30 mouse cellular contexts compared by ENCODE assay signal in genomic region chr14:120146312-120146711, GRCm38 (mm10).
DNase-seq lines count a peak whose midpoint lies in the region; ATAC-seq and TF ChIP-seq lines count a peak whose summit lies in the region.
"Had no signal": no experiment of that assay in that cellular context is flagged by ENCODE, and none has a peak within 500 bp of the region (broad histone marks: within the 10 kb centered on the region; RNA-seq: fewer than 3 reads in every experiment).

No protein-coding gene starts in this region.

- peaks cover 21% of the 10 kb centered on the region for H3K4me1 ChIP-seq in embryonic facial prominence, embryonic 10.5 days
- peaks cover 22% of the 10 kb centered on the region for H3K4me1 ChIP-seq in embryonic fibroblast, embryonic 13.5 days (ENCODE audit: control insufficient read depth, insufficient read depth, low read length)
- peaks cover 50% of the 10 kb centered on the region for H3K4me1 ChIP-seq in limb, embryonic 13.5 days
- H3K4me1 ChIP-seq in lung, postnatal 0 days (ENCODE audit: insufficient read depth, low read depth, low read length): peaks cover 3% of the 10 kb centered on the region; the same call in 1 of the 2 replicates
- peaks cover 2% of the 10 kb centered on the region; the same call in 1 of the 2 replicates for H3K4me1 ChIP-seq in forebrain, embryonic 13.5 days

- H3K4me3 ChIP-seq in embryonic facial prominence, embryonic 10.5 days: no peak overlapping the region
- no peak overlapping the region for H3K4me3 ChIP-seq in embryonic fibroblast, embryonic 13.5 days (ENCODE audit: insufficient read depth, low read length)
- H3K4me3 ChIP-seq in limb, embryonic 13.5 days: no peak overlapping the region
- H3K4me3 ChIP-seq in lung, postnatal 0 days (ENCODE audit: low read depth, low read length): no peak overlapping the region
- no peak overlapping the region for H3K4me3 ChIP-seq in forebrain, embryonic 13.5 days
- H3K4me3 ChIP-seq: forebrain, embryonic 10.5 days; kidney, embryonic 15.5 days; layer of hippocampus, adult 2 months; left cerebral cortex, adult 2 months; lung, embryonic 15.5 days; midbrain, embryonic 13.5 days; neural tube, embryonic 15.5 days had no signal

- H3K27ac ChIP-seq in embryonic facial prominence, embryonic 10.5 days (replicated peaks): peak overlapping the region; percentile 7; the same call in 1 of the 2 replicates
- H3K27ac ChIP-seq in embryonic fibroblast, embryonic 13.5 days (ENCODE audit: insufficient read depth, low read length): peak overlapping the region; percentile 74
- peak overlapping the region; percentile 66 for H3K27ac ChIP-seq in limb, embryonic 13.5 days
- H3K27ac ChIP-seq in lung, postnatal 0 days (ENCODE audit: low read length): no peak overlapping the region
- no peak overlapping the region for H3K27ac ChIP-seq in forebrain, embryonic 13.5 days
- H3K27ac ChIP-seq: forebrain, embryonic 10.5 days; hindbrain, embryonic 14.5 days; kidney, embryonic 15.5 days; left cerebral cortex, adult 2 months; lung, embryonic 15.5 days; macrophage; midbrain, embryonic 13.5 days; neural tube, embryonic 15.5 days had no signal

- H3K9ac ChIP-seq in limb, embryonic 13.5 days: no peak overlapping the region
- H3K9ac ChIP-seq in lung, postnatal 0 days (replicated peaks; ENCODE audit: low read depth): no peak overlapping the region
- no peak overlapping the region for H3K9ac ChIP-seq in forebrain, embryonic 13.5 days
- H3K9ac ChIP-seq: hindbrain, embryonic 14.5 days; kidney, embryonic 15.5 days; lung, embryonic 15.5 days; midbrain, embryonic 13.5 days; neural tube, embryonic 15.5 days had no signal

- no peak for TF ChIP-seq EP300 in lung, postnatal 0 days (IDR thresholded peaks at IDR 0.05)

- H3K27me3 ChIP-seq in embryonic facial prominence, embryonic 10.5 days (replicated peaks; ENCODE audit: low read depth, poor library complexity, severe bottlenecking): no peaks in the 10 kb centered on the region
- no peaks in the 10 kb centered on the region for H3K27me3 ChIP-seq in limb, embryonic 13.5 days
- no peaks in the 10 kb centered on the region for H3K27me3 ChIP-seq in lung, postnatal 0 days (replicated peaks; ENCODE audit: insufficient read depth, low read length)
- H3K27me3 ChIP-seq in forebrain, embryonic 13.5 days: no peaks in the 10 kb centered on the region
- H3K27me3 ChIP-seq: kidney, embryonic 15.5 days; lung, embryonic 15.5 days; neural tube, embryonic 15.5 days had no signal

- WGBS in embryonic facial prominence, embryonic 10.5 days: 87% methylated on average over 11 of the region's 11 CpGs
- 80% methylated on average over 11 of the region's 11 CpGs for WGBS in limb, embryonic 13.5 days
- 93% methylated on average over 11 of the region's 11 CpGs for WGBS in lung, postnatal 0 days
- WGBS in forebrain, embryonic 13.5 days: 92% methylated on average over 11 of the region's 11 CpGs

- peak; percentile 67 for DNase-seq in 3T3-L1 (ENCODE audit: low read depth, low spot score)
- DNase-seq in embryonic facial prominence, embryonic 10.5 days (ENCODE audit: low spot score): no peak
- no peak for DNase-seq in lung, postnatal 0 days (ENCODE audit: low spot score)
- no peak for DNase-seq in kidney, postnatal 14 days
- DNase-seq: adrenal gland, adult 2 months; B cell, adult 2 months; cerebellum, adult 2 months; cerebellum, postnatal 36 days; gastrocnemius, postnatal 10 days; kidney, postnatal 36 days; right cerebral cortex, adult 18-20 months; spleen, adult 18-20 months; thymus, postnatal 14 days had no signal

- 0 out of 2 replicates have a peak, but pooled peaks have one; percentile 14 for TF ChIP-seq POLR2A in embryonic fibroblast, embryonic 13.5 days (IDR thresholded peaks at IDR 0.05; ENCODE audit: low read depth, low read length)

- no peak overlapping the region for H3K4me2 ChIP-seq in limb, embryonic 13.5 days (replicated peaks)
- no peak overlapping the region for H3K4me2 ChIP-seq in lung, postnatal 0 days (replicated peaks; ENCODE audit: low read depth, low read length)
- no peak overlapping the region for H3K4me2 ChIP-seq in forebrain, embryonic 13.5 days
- H3K4me2 ChIP-seq: heart, embryonic 11.5 days; hindbrain, embryonic 14.5 days; kidney, embryonic 15.5 days; liver, embryonic 11.5 days; lung, embryonic 15.5 days; midbrain, embryonic 13.5 days; neural tube, embryonic 15.5 days had no signal

- no peak for ATAC-seq in limb, embryonic 13.5 days (ENCODE audit: low FRiP score, low read depth)
- no peak for ATAC-seq in lung, postnatal 0 days
- no peak for ATAC-seq in forebrain, embryonic 13.5 days
- ATAC-seq: activated CD4-positive, CD25-positive, alpha-beta regulatory T cell, adult 4 months; forebrain, embryonic 16.5 days; intestine, postnatal 0 days; midbrain, embryonic 13.5 days had no signal

- H3K9me3 ChIP-seq in embryonic facial prominence, embryonic 10.5 days: no peaks in the 10 kb centered on the region
- no peaks in the 10 kb centered on the region for H3K9me3 ChIP-seq in limb, embryonic 13.5 days
- H3K9me3 ChIP-seq in lung, postnatal 0 days (ENCODE audit: low read length): no peaks in the 10 kb centered on the region
- no peaks in the 10 kb centered on the region for H3K9me3 ChIP-seq in forebrain, embryonic 13.5 days (replicated peaks)
- H3K9me3 ChIP-seq: forebrain, embryonic 10.5 days; kidney, embryonic 15.5 days; lung, embryonic 15.5 days; midbrain, embryonic 13.5 days; neural tube, embryonic 15.5 days had no signal

- H3K36me3 ChIP-seq in embryonic facial prominence, embryonic 10.5 days (replicated peaks): no peaks in the 10 kb centered on the region
- H3K36me3 ChIP-seq in limb, embryonic 13.5 days: no peaks in the 10 kb centered on the region
- H3K36me3 ChIP-seq in lung, postnatal 0 days (ENCODE audit: insufficient read depth, low read length): no peaks in the 10 kb centered on the region
- H3K36me3 ChIP-seq in forebrain, embryonic 13.5 days (ENCODE audit: poor library complexity, severe bottlenecking): no peaks in the 10 kb centered on the region
- H3K36me3 ChIP-seq: forebrain, embryonic 10.5 days; kidney, embryonic 15.5 days; lung, embryonic 15.5 days; midbrain, embryonic 13.5 days; neural tube, embryonic 15.5 days had no signal

- no peak for TF ChIP-seq CTCF in embryonic fibroblast, embryonic 13.5 days (IDR thresholded peaks at IDR 0.05; ENCODE audit: borderline replicate concordance, insufficient read depth, low read length)
- no peak for TF ChIP-seq CTCF in lung, postnatal 0 days (IDR thresholded peaks at IDR 0.05)

Comparison
In these comparisons a context has a peak if more than half of its experiments do, and no peak if none do; other contexts are left out.
1. H3K27ac ChIP-seq: peak in embryonic facial prominence, embryonic 10.5 days (single experiment), embryonic fibroblast, embryonic 13.5 days (single experiment) and limb, embryonic 13.5 days (single experiment); none in lung, postnatal 0 days (single experiment) and forebrain, embryonic 13.5 days (single experiment).